Mouse (Mus musculus) brain, embryonic 14.5 days (tissue): ENCODE measurements around the gene Sh3bgr. TPM values are rescaled to one million over a fixed set of nuclear protein-coding genes. Genes with fewer than 3 reads are reported as not detected.

Experiments used
- DNase-seq: peaks from one replicate; pipeline ENCODE4 v3.0.0-alpha.2; 2011; ENCODE audit warnings: low read depth
- CTCF ChIP-seq: fragments of 200-500 bp; IDR thresholded peaks from 2 replicates; pipeline ENCODE4 v1.5.1; 2012; ENCODE audit warnings: inconsistent platforms, mild to moderate bottlenecking, moderate library complexity, borderline replicate concordance; ENCODE audit not compliant: insufficient read depth, insufficient read length; ENCODE audit errors: extremely low read depth
- POLR2A ChIP-seq: fragments of 200-500 bp; IDR thresholded peaks from 2 replicates; pipeline ENCODE4 v1.6.1; 2012; ENCODE audit warnings: mild to moderate bottlenecking, inconsistent platforms, borderline replicate concordance; ENCODE audit not compliant: poor library complexity, insufficient read depth, insufficient read length, severe bottlenecking; ENCODE audit errors: extremely low read depth
- polyA plus RNA-seq: library from polyadenylated mRNA; depleted of rRNA; stranded (reverse); fragments of >200 nt; gene quantifications from 2 replicates; pipeline ENCODE4 v1.2.3, GENCODE M21; 2012

Sh3bgr gene
- polyA plus RNA-seq, 1 experiment = 2.9 TPM

DNA sequence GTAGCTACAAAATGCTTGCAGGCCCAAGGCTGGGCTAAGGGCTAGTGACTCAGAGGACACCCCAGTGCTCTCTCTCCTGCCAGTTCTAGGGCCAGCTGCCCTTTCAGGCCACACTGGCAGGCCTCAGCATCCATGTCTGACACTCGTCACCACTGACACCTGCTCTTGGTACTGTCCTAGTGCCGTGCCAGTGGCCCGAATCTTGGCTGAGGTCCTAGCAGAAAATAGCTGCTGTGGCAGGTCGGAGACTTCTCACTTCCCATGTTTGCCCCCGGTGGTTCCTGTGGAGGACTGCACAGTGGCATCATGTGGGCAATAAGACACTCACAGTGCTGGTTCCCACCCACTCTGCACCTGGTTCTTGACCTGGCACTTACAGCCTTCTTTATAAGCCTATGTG lies 21.2 kb downstream of the Sh3bgr start:
- TF ChIP-seq CTCF (peak; percentile 3; the same call in 1 of the 2 replicates), POLR2A (no peak)
- DNase-seq = no peak

DNA sequence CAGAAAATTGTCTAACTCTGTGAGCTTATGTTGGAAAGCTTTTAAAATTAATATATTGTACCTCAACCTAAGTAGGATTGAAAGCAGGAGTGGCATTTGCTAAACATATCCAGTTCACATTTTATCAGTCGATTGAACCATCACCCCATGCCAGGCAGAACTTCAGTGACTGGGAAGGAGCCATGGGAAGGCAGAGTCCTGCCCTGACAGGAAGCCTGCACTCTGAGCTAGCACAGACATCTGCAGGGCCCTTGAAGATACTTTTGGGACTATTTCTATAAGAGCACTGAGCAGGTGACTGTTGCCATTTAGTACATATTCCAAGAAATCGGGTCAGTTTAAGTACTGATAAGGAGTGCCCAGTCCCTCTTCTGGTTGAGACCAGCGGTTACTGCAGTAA lies 21.7 kb downstream of the Sh3bgr start:
- no peak for TF ChIP-seq POLR2A
- TF ChIP-seq CTCF = no peak
- no peak for DNase-seq

DNA sequence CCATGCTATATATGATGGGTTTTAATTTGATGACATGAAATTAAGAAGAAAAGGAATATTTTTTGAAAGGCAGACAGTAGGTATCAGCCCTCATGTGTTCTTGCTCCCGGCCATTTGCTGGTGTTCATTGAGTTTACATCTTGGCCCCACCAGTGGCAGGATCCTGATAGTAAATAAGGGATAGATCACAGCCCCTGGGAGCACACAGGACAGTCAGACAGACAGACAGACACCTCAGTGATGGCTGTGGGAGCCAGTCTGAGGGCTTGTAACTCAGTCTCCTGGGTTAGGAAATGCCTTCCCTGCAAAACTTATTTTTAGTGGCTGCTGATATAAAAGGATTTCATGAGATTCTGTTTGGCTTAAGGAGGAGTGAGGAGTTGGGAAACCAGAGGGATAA lies 22.2 kb downstream of the Sh3bgr start:
- no peak for TF ChIP-seq CTCF
- DNase-seq = no peak

DNA sequence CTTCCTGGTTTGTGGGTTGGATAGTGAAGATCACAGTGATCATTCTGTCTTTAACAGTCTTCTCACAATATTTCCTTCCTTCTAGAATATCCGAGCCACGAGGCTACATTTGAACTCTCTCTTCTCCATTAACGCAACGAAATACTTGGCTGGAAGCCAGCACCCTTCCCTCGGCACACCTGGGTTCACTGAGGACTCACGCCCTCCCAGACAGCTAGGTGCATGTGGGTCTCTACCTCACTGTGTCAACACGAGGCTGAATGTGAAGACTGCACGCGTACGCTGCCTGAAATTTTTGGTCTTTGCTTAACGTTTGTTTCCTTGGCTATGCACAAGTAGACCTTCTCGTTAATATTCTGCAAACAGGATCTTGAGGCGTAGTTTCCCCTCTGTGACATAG lies 28.2 kb downstream of the Sh3bgr start:
- no peak for DNase-seq
- TF ChIP-seq POLR2A (no peak), CTCF (no peak)

DNA sequence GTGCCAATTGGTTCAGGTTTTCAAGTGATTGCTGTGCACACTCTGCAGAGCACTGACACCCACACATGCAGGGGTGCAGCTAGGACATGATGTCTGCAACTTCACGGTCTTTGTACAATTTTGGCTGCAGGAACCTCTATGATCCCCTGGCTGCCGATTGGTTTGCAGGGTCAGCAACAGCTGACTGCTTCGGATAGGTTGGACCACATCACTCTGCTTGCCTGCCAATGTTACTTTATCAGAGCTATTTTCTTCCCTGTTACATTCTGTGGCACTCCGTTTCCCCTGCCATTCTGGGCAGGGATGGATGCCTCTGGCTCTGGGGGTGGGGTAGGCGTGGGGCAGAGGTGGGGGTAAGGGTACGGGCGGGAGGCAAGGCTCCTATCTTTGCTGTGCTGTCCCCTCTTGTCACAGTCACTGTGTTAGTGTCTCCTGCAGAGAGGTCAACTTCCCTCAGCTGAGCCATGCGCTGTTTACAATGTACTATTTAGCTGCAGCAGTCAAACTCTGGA lies 28.9 kb downstream of the Sh3bgr start:
- DNase-seq = no peak
- TF ChIP-seq CTCF (no peak), POLR2A (no peak)

DNA sequence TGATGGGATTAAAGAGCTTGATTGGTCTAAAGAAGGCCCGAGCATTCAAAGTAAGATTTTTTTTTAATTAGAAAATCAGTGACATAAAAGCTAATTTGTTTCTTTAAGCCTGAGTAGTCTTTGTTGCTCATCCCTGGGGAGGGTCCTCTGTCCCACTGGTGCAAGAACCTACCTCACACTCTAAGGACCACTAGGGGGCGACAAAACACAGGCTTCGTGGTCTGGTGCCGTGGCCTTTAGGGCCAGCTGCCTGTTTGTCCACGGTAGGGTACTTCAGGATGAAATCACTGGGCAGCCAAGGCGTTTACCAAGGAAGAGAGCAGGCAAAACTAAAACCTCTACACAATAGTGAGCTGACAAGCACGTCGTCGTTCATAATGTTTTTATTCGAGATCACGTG lies 30.2 kb downstream of the Sh3bgr start:
- TF ChIP-seq CTCF (peak; percentile 94), POLR2A (no peak)

DNA sequence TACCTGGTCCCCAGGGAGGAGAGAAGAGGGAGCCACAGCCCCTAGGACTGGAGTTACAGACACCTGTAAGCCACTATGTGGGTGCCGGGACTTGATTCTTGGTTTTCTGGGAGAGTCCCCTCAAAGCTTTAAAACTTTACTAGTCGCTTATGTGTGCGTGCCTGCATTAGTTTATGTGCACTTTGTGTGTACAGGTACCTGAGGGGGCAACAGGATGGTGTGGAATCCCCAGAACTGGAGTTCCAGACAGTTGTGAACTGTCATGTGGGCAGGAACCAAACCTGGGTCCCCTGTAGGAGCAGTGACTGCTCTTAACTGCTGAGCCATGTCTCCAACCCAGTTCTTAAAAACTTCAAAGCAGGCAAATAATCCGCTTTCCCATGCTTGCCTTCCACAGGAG lies 31.0 kb downstream of the Sh3bgr start:
- DNase-seq = no peak
- TF ChIP-seq CTCF = no peak
- no peak for TF ChIP-seq POLR2A

More for the DNA sequence above, 30.2 kb downstream of the Sh3bgr start:
- peak; percentile 90 for DNase-seq

DNA sequence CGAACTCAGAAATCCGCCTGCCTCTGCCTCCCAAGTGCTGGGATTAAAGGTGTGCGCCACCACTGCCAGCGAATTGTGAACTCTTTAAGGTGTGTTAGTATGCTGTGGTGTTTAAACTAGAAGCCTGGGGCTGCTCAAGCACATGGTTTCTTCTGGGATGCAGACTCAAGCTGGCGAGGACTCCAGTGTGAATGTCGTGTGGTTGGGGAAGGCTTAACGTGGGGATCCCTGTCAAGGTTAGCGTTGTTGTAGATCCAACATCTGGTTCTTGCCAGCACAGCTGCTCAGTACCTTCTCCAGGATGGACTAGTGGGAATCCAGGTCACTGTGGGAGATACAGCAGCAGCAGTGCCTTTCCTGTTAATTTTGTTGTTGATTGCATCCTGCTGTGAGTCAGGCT lies 31.7 kb downstream of the Sh3bgr start:
- no peak for TF ChIP-seq POLR2A
- TF ChIP-seq CTCF = no peak
- no peak for DNase-seq

DNA sequence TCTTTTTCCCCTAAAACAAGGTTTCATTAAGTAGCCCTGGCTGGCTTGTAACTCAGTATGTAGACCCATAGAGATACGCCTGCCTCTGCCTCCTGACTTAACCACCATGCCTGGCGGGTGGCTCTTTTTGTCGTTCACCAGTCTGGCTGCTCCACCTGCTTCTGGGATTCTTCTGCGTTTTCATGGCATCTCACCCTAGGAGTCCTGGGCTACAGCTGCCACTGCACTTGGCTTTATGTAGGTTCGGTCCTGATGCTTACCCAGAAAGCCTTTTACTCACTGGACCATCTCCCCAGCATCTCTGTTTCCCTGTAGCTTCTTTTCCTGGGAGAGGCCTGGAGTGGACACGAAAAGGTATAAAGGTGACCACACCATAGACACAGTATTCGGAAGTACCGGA lies 33.7 kb downstream of the Sh3bgr start:
- TF ChIP-seq POLR2A (no peak), CTCF (no peak)
- no peak for DNase-seq

DNA sequence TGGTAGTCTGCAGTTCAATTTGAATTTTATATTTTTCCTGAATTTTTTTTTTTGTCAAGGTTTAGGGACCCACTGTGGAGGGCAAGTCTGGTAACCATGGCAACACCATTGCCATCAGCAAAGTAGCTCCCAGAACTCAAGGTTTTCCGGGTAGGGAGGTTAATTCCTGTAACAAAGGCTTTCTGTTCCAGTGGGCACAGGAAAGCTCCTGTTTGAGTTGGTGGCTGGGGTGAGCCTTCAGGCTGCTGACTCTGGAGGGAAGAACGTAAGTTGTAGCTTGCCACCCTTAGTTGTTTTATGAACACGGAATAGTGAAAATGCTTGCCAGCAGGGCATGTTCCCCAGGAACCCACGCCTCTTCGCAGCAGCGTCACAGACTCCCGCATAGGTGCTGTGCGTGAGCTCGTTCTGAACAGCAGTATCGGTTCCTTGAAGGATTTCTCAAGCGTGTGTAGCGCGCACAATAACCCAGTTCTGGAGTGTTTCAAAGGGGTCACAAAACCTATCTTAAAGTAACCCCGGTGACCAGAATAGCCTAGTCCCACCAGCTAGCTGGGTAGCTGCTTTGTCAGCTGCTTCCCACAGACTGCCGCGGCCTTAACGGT lies 35.2 kb downstream of the Sh3bgr start, which contains the start of gene B3galt5:
TSS of gene B3galt5 (plus strand) at position 436 of the 605 bp plus-strand sequence.
- TF ChIP-seq POLR2A = no peak
- TF ChIP-seq CTCF = no peak
- DNase-seq = peak; percentile 66

DNA sequence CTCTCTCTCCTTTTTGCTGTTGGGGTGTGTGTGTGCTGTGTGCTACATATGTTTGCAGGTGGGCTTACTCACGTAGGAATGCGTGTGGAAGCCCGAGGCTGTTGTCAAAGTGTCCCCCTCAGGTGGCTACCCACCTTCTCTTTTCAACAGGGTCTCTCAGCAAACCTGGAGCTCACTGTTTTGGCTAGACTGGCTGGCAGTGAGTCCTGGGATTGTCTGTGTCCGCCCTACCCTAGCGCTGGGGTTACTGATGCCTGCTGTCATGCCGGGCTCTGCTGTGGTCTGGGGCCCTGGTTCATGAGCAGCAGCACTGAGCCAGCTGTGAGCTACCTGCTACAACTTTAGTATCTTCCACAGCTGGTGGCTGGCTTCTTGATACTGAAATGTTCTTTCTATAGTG lies 44.2 kb downstream of the Sh3bgr start:
- DNase-seq = no peak
- TF ChIP-seq POLR2A (no peak), CTCF (no peak)

DNA sequence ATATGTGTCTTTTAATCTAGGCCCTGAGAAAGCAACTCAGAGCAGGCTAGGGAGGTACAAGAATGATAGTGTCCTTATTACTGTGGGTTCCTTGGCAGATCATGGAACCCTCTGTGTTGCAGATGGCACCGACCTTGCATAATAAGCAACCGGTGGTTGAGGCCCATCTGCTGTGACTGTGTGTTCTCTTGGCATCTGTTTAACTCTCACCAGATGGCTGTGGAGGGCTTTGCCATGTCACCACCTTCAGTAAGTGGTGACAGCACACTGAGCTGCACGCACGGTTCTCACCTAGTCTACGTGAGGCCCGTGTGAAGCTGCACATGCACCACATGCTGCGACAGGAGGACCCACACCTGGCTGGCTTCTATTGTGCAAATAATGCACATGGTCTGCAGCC lies 49.4 kb downstream of the Sh3bgr start:
- peak; percentile 91 for DNase-seq
- no peak for TF ChIP-seq POLR2A
- TF ChIP-seq CTCF = no peak
